Mouse (Mus musculus): ENCODE data around the gene Ppat. TPM values are rescaled to one million over a fixed set of nuclear protein-coding genes. Genes with fewer than 3 reads are reported as not detected.

Ppat gene
- polyA plus RNA-seq, 1 experiment: 17.2 TPM

DNA sequence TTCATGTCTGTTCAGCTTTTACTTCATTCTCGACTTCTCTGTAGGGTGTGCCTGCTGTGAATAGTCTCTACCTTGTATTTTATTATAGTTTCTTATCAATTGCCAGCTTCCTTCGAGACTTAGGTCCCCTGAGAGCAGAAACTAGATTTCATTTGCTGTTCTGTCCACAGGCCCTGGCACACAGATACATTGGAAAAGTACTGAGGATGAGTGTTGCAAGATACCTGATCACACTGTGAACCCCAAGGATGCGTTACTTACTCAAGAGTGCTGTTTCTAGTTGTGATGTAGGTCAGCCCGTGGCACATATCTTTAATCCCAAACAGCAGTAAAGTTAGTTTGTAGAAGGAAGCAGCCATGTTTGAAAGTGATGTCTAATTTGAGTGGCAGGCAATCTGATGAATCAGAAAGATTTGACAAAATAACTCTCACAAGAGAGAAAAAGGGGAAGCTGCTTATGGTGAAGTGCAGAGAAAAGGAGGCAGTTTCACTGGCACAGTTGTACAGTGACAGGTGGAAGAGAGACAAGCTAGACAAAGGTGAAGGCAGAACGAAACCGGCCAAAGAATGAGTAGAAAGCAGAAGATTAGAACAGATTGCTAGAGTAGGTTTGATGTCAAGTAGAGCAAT lies 3.0 kb upstream of the Ppat start:
- Histone ChIP-seq H3K4me1 (ENCODE audit: control insufficient read depth, insufficient read depth, low read length) (no peaks in the 10 kb centered on the region), H3K27ac (ENCODE audit: control insufficient read depth, insufficient read depth, low read depth, low read length, poor library complexity) (no peak overlapping the region), H3K4me3 (replicated peaks; ENCODE audit: control insufficient read depth, low read depth, low read length) (no peak overlapping the region)
- TF ChIP-seq POLR2A (IDR thresholded peaks at IDR 0.05; ENCODE audit: borderline replicate concordance, control insufficient read depth, low read depth, low read length) (no peak), CTCF (IDR thresholded peaks at IDR 0.05; ENCODE audit: control insufficient read depth, insufficient read depth, low read length) (no peak)
- 33% methylated on average over 6 of the region's 6 CpGs for WGBS

DNA sequence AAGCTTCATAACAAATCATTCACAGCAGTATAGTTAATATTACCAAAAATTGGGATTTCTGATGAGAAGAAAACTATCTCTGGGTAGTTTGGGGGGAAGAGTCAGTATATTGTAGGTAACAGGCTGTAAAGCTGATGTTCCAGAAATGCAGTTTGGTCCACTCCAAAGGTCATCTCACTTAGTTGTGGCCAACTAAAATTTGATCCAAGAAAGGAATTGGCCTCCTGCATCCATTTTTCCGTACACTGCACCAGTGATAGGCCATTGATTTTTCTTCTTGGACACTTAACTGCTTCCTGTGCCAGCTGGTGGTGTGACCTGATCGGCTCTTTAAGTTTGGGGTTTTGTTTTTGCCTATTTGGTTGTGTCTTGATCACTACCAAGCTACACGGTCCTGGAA lies 2.4 kb upstream of the Ppat start:
- TF ChIP-seq CTCF (IDR thresholded peaks at IDR 0.05; ENCODE audit: control insufficient read depth, insufficient read depth, low read length) (no peak), POLR2A (IDR thresholded peaks at IDR 0.05; ENCODE audit: borderline replicate concordance, control insufficient read depth, low read depth, low read length) (no peak)
- 62% methylated on average over 3 of the region's 3 CpGs for WGBS
- H3K27ac ChIP-seq (ENCODE audit: control insufficient read depth, insufficient read depth, low read depth, low read length, poor library complexity): no peak overlapping the region
- H3K4me1 ChIP-seq (ENCODE audit: control insufficient read depth, insufficient read depth, low read length): no peaks in the 10 kb centered on the region
- no peak overlapping the region for H3K4me3 ChIP-seq (replicated peaks; ENCODE audit: control insufficient read depth, low read depth, low read length)

DNA sequence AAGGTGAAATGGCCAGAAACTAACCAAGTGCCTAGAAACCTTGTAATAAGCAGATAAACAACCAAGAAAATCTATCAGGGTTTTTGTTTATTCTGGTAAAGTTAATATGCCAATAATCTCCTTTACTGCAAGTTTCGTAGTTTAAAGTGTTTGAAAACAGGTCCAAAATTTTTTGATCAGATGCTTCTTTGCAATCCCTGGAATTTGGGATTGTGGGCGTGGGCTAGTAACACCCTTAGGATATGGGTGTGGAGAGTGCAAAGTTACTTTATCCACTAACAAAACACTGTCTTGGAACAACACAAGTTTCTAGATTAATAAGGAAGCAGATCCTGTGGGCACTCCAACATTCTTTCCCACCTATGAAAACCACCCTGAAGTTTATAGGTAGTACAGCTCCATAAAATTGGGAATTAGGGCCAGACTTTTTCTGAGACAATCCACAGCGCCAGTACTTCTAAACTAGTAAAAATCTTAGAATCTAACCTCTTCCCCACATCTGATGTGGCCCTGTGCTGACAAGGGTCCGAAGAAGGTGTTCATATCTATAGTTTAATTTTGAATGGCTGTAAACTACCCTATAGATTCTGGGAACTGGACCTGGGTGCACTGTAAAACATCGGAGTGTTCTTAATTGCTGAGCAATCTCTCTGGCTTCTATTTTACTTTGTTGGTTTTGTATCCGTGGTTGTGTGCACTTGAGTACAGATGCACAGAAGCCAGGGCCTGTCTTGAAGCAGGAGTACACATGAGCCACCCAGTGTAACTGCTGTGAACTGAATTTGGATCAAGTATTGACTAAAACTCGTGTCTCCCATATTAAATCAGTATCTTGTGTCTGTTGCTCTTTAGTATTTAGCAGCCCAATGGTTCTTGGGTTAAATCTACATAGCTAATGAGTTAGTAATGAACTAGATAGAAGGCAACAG lies 998 bp upstream of the Ppat start:
- Histone ChIP-seq H3K4me3 (replicated peaks; ENCODE audit: control insufficient read depth, low read depth, low read length) (peak overlapping the region; percentile 81), H3K27ac (ENCODE audit: control insufficient read depth, insufficient read depth, low read depth, low read length, poor library complexity) (peak overlapping the region; percentile 76; the same call in 1 of the 2 replicates), H3K4me1 (ENCODE audit: control insufficient read depth, insufficient read depth, low read length) (no peaks in the 10 kb centered on the region; the same call in 1 of the 2 replicates)
- TF ChIP-seq CTCF (IDR thresholded peaks at IDR 0.05; ENCODE audit: control insufficient read depth, insufficient read depth, low read length): no peak
- no peak for TF ChIP-seq POLR2A (IDR thresholded peaks at IDR 0.05; ENCODE audit: borderline replicate concordance, control insufficient read depth, low read depth, low read length)
- WGBS: 3% methylated on average over 7 of the region's 7 CpGs

- Histone ChIP-seq H3K27ac (ENCODE audit: control insufficient read depth, insufficient read depth, low read depth, low read length, poor library complexity) (peak overlapping the region; percentile 3), H3K4me3 (replicated peaks; ENCODE audit: control insufficient read depth, low read depth, low read length) (peak overlapping the region; percentile 69), H3K4me1 (ENCODE audit: control insufficient read depth, insufficient read depth, low read length) (no peaks in the 10 kb centered on the region; the same call in 1 of the 2 replicates)
- TF ChIP-seq CTCF (IDR thresholded peaks at IDR 0.05; ENCODE audit: control insufficient read depth, insufficient read depth, low read length) (no peak), POLR2A (IDR thresholded peaks at IDR 0.05; ENCODE audit: borderline replicate concordance, control insufficient read depth, low read depth, low read length) (no peak)
- WGBS: 0% methylated on average over 24 of the region's 24 CpGs
Measured at GRCm38 (mm10) chr5:76950343-76951105, 854 bp downstream of the Ppat start.

- no peaks in the 10 kb centered on the region; the same call in 1 of the 2 replicates for H3K4me1 ChIP-seq (ENCODE audit: control insufficient read depth, insufficient read depth, low read length)
- WGBS: 61% methylated on average over 4 of the region's 4 CpGs
- TF ChIP-seq POLR2A (IDR thresholded peaks at IDR 0.05; ENCODE audit: borderline replicate concordance, control insufficient read depth, low read depth, low read length) (no peak), CTCF (IDR thresholded peaks at IDR 0.05; ENCODE audit: control insufficient read depth, insufficient read depth, low read length) (no peak)
- H3K4me3 ChIP-seq (replicated peaks; ENCODE audit: control insufficient read depth, low read depth, low read length): no peak overlapping the region
- no peak overlapping the region for H3K27ac ChIP-seq (ENCODE audit: control insufficient read depth, insufficient read depth, low read depth, low read length, poor library complexity)
Measured at GRCm38 (mm10) chr5:76947758-76948157, 3.6 kb downstream of the Ppat start.

GRCm38 (mm10) chr5:76947142-76947541 lies 4.2 kb downstream of the Ppat start:
- TF ChIP-seq CTCF (IDR thresholded peaks at IDR 0.05; ENCODE audit: control insufficient read depth, insufficient read depth, low read length) (no peak), POLR2A (IDR thresholded peaks at IDR 0.05; ENCODE audit: borderline replicate concordance, control insufficient read depth, low read depth, low read length) (no peak)
- Histone ChIP-seq H3K4me1 (ENCODE audit: control insufficient read depth, insufficient read depth, low read length) (no peaks in the 10 kb centered on the region; the same call in 1 of the 2 replicates), H3K4me3 (replicated peaks; ENCODE audit: control insufficient read depth, low read depth, low read length) (no peak overlapping the region), H3K27ac (ENCODE audit: control insufficient read depth, insufficient read depth, low read depth, low read length, poor library complexity) (no peak overlapping the region)
- WGBS: 10% methylated on average over 4 of the region's 4 CpGs

DNA sequence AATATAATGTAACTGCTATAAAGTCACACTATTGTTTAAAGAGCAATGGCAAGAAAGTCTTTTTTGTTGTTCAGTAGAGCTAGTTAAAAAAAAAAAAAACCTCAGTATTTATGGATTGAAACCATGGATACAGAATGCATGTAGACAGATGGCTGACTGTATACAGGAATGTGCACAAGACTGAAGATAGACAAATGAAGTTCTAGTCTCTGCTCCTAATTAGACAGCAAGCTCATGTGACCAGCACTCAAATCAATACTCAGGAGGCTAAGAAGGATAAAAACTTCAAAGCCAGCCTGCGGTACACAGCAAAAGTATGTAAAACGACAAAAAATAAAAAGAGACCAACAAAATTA lies 5.7 kb downstream of the Ppat start:
- no peak overlapping the region for H3K27ac ChIP-seq (ENCODE audit: control insufficient read depth, insufficient read depth, low read depth, low read length, poor library complexity)
- 85% methylated on average over 2 of the region's 2 CpGs for WGBS
- H3K4me3 ChIP-seq (replicated peaks; ENCODE audit: control insufficient read depth, low read depth, low read length): no peak overlapping the region
- no peaks in the 10 kb centered on the region; the same call in 1 of the 2 replicates for H3K4me1 ChIP-seq (ENCODE audit: control insufficient read depth, insufficient read depth, low read length)
- TF ChIP-seq CTCF (IDR thresholded peaks at IDR 0.05; ENCODE audit: control insufficient read depth, insufficient read depth, low read length) (no peak), POLR2A (IDR thresholded peaks at IDR 0.05; ENCODE audit: borderline replicate concordance, control insufficient read depth, low read depth, low read length) (no peak)

Data from bone marrow, adult 2 months (tissue).